Mouse (Mus musculus): Measurements from ENCODE around the gene Ptprj. TPM values are rescaled to one million over a fixed set of nuclear protein-coding genes. Genes with fewer than 3 reads are reported as not detected.
A peak's percentile ranks its signal among the peaks of the same experiment; 100 is the strongest.

Gene Ptprj
- polyA plus RNA-seq, 1 experiment from 2014 or later = 1.1 TPM

DNA sequence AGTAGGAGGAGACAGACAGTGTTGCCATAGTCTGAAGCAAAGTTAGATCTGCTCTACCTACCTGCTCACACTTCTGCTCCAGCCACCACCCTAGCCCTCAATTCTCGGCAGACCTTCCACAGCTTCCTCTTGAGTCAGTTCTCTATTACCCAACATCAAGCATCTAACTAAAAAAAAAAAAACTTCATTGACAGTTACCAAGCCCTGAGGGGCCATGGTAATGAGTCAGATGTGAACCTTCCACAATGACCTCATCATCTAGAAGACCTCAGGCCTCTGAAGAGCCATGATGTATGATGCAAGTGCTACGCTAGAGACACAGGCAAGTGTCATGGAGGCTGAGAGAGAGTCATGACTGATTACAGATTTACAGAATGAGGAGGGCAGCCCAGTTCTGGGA lies 37.8 kb downstream of the Ptprj start:
- no peaks in the 10 kb centered on the region for H3K36me3 ChIP-seq
- no peak for ATAC-seq (replicated peaks; ENCODE audit: insufficient number of reproducible peaks, insufficient read depth, low FRiP score, low read depth)
- no peak overlapping the region for H3K9ac ChIP-seq
- no peak overlapping the region for H3K4me3 ChIP-seq
- H3K4me1 ChIP-seq (replicated peaks) = no peaks in the 10 kb centered on the region
- H3K9me3 ChIP-seq (replicated peaks) = no peaks in the 10 kb centered on the region
- H3K27ac ChIP-seq = no peak overlapping the region
- no peak overlapping the region for H3K4me2 ChIP-seq
- no peaks in the 10 kb centered on the region for H3K27me3 ChIP-seq
- WGBS = 78% methylated on average over 2 of the region's 2 CpGs

DNA sequence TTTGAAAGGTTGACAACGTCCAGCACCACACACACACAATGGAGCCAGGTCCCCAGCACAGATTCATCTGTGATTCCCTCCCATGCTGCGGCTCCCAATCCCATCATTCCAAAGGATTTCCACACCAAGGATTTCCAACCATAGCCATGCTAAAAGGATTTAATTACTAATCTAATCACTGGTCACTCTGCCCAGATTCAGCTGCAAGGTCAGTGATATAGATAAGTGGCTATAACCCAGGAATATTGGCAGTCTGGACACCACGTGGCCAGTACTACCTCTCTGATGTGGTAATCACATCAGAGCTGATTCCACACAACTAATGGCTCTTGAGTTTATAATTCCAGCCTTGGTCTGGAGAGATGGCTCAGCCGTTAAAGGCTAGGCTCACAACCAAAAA lies 41.2 kb downstream of the Ptprj start:
- H3K4me2 ChIP-seq = no peak overlapping the region
- no peak overlapping the region for H3K27ac ChIP-seq
- ATAC-seq (replicated peaks; ENCODE audit: insufficient number of reproducible peaks, insufficient read depth, low FRiP score, low read depth) = no peak
- WGBS = 75% methylated on average over 4 of the region's 4 CpGs
- no peaks in the 10 kb centered on the region for H3K36me3 ChIP-seq
- H3K27me3 ChIP-seq = no peaks in the 10 kb centered on the region
- no peak overlapping the region for H3K4me3 ChIP-seq
- H3K4me1 ChIP-seq (replicated peaks) = 0 out of 2 replicates have a peak, but pooled peaks cover 4% of the 10 kb centered on the region
- no peak overlapping the region for H3K9ac ChIP-seq
- H3K9me3 ChIP-seq (replicated peaks) = no peaks in the 10 kb centered on the region

DNA sequence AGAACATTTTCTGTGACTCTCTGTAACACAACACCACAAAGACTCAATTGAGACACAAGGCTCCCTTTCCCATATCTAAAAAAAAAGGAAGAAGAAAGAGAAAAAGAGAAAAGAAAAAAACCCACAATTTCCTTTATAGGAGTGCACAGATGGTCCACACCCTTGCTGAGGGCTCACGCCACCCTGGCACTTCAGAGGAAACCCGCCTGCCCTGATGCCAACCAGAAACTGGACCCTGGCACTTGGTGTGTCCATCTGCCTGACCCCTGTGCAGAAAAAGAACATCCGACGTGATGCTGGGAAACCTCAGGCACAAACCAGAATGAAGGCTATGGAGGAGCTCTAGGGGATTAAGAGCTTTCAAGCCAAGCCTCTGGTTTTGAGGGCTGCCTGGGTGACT lies 43.2 kb downstream of the Ptprj start:
- Histone ChIP-seq H3K9me3 (replicated peaks) (no peaks in the 10 kb centered on the region), H3K27ac (no peak overlapping the region), H3K4me1 (replicated peaks) (0 out of 2 replicates have a peak, but pooled peaks cover 4% of the 10 kb centered on the region), H3K4me2 (no peak overlapping the region), H3K27me3 (no peaks in the 10 kb centered on the region), H3K4me3 (no peak overlapping the region), H3K36me3 (no peaks in the 10 kb centered on the region), H3K9ac (no peak overlapping the region)
- no peak for ATAC-seq (replicated peaks; ENCODE audit: insufficient number of reproducible peaks, insufficient read depth, low FRiP score, low read depth)
- WGBS = 71% methylated on average over 4 of the region's 4 CpGs

DNA sequence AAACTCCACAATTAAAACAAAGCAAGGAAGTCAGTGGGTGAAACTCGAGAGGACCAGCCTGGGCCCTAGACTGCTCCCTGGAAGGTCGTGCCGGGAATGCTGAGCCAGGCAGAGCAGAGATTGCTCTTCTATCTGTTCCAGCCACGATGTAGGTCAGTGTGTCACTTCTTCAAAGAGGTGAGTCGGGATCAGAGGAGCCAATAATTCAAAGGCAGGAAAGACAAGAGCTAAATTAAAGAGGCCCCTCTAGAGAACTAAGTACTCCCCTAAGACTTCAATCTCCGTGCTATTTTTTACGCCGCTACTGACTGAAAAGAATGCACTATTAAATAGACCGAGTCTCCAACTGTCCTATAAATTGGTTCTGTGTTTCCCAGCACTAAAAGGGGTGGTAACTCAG lies 43.9 kb downstream of the Ptprj start:
- no peaks in the 10 kb centered on the region for H3K9me3 ChIP-seq (replicated peaks)
- no peak overlapping the region for H3K4me3 ChIP-seq
- WGBS = 23% methylated on average over 9 of the region's 9 CpGs
- ATAC-seq (replicated peaks; ENCODE audit: insufficient number of reproducible peaks, insufficient read depth, low FRiP score, low read depth) = no peak
- no peaks in the 10 kb centered on the region for H3K27me3 ChIP-seq
- H3K36me3 ChIP-seq = no peaks in the 10 kb centered on the region
- H3K27ac ChIP-seq = no peak overlapping the region
- no peak overlapping the region for H3K4me2 ChIP-seq
- 0 out of 2 replicates have a peak, but pooled peaks cover 4% of the 10 kb centered on the region for H3K4me1 ChIP-seq (replicated peaks)
- no peak overlapping the region for H3K9ac ChIP-seq

DNA sequence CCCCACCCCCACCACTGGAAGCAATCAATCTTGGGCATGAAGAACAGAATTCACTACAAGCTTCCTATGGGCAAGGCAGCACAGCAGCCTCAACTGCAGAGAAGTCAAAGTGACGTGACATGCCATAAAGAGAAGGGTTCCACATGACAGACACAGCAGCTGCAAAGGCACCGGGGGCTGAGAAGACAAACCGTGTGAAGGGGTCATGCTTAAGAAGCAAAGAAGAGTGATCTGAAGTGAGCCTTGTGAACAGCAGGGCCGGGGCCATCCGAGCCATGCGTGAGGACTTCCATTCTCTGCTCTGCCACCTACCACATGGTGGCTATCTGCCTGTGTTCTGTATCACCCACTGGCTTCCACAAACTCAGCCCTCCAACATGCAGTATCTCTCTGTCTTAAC lies 45.7 kb downstream of the Ptprj start:
- Histone ChIP-seq H3K4me1 (replicated peaks) (0 out of 2 replicates have a peak, but pooled peaks cover 4% of the 10 kb centered on the region), H3K9ac (no peak overlapping the region), H3K9me3 (replicated peaks) (no peaks in the 10 kb centered on the region), H3K4me3 (no peak overlapping the region), H3K27me3 (no peaks in the 10 kb centered on the region), H3K36me3 (no peaks in the 10 kb centered on the region), H3K4me2 (no peak overlapping the region), H3K27ac (no peak overlapping the region)
- no peak for ATAC-seq (replicated peaks; ENCODE audit: insufficient number of reproducible peaks, insufficient read depth, low FRiP score, low read depth)
- WGBS = 82% methylated on average over 6 of the region's 6 CpGs

DNA sequence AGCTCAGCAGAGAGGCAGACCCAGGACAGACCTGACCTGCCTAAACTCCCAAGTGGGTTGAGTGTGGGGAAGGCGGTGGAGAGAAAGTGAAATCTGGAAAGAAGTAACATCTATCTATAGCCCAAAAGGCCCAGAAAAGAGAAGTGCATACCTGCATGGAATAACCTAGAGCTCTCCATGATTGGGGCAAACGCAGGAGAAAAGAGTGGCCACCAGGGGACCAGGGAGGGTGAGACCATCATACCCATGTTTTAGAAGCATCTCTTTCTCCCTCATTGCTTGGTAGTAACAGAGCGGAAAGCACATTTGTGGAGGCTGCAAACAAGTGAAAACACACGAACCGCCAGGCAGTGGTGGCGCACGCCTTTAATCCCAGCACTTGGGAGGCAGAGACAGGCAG lies 46.5 kb downstream of the Ptprj start:
- Histone ChIP-seq H3K9ac (no peak overlapping the region), H3K27me3 (no peaks in the 10 kb centered on the region), H3K4me2 (no peak overlapping the region), H3K4me3 (no peak overlapping the region), H3K4me1 (replicated peaks) (0 out of 2 replicates have a peak, but pooled peaks cover 4% of the 10 kb centered on the region), H3K36me3 (no peaks in the 10 kb centered on the region), H3K27ac (no peak overlapping the region), H3K9me3 (replicated peaks) (no peaks in the 10 kb centered on the region)
- 90% methylated on average over 7 of the region's 7 CpGs for WGBS
- no peak for ATAC-seq (replicated peaks; ENCODE audit: insufficient number of reproducible peaks, insufficient read depth, low FRiP score, low read depth)

DNA sequence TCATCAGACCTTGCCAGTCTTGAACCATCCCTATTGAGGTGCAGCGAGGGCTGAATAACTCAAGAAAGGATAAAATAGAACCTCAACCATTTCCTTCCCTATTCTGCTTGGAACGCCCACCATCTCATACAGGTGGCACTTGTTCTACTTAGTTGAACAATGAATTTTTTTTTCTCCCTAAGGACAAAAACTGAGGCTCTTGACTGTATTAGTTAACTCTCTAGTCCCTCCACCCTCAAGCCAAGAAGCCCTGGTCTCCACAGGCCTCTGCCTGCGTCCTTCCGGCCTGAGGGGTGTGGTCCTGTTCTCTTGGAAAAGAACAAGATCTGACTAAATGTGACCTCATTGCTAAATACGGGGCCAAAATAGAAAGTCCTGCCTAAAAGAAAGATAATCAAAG lies 48.4 kb downstream of the Ptprj start:
- no peak for ATAC-seq (replicated peaks; ENCODE audit: insufficient number of reproducible peaks, insufficient read depth, low FRiP score, low read depth)
- no peak overlapping the region for H3K27ac ChIP-seq
- no peak overlapping the region for H3K4me2 ChIP-seq
- WGBS = 70% methylated on average over 5 of the region's 5 CpGs
- H3K9ac ChIP-seq = no peak overlapping the region
- H3K27me3 ChIP-seq = no peaks in the 10 kb centered on the region
- H3K9me3 ChIP-seq (replicated peaks) = no peaks in the 10 kb centered on the region
- H3K36me3 ChIP-seq = no peaks in the 10 kb centered on the region
- H3K4me3 ChIP-seq = no peak overlapping the region
- 0 out of 2 replicates have a peak, but pooled peaks cover 4% of the 10 kb centered on the region for H3K4me1 ChIP-seq (replicated peaks)

DNA sequence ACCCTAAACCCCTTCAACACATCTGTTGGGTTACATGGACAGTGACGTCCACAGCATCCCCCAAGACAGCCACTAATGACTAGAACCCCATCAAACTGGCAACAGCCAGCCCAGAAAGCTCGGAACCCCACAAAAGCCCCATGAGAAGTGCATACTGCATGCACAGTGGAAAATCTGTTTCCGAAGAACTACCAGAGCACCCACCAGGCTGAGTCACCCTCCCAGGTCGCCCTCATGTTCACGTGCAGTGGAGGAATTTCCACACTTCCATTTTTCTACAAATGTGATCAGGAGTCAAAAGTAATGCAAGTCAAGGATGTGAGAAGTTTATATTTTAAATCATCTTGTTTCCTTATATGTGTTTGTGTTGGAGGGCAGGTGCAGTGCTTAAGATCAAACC lies 52.3 kb downstream of the Ptprj start:
- H3K4me3 ChIP-seq = no peak overlapping the region
- no peaks in the 10 kb centered on the region for H3K4me1 ChIP-seq (replicated peaks)
- no peak overlapping the region for H3K9ac ChIP-seq
- H3K27me3 ChIP-seq = no peaks in the 10 kb centered on the region
- H3K27ac ChIP-seq = no peak overlapping the region
- H3K36me3 ChIP-seq = no peaks in the 10 kb centered on the region
- no peak overlapping the region for H3K4me2 ChIP-seq
- WGBS = 87% methylated on average over 5 of the region's 5 CpGs
- no peak for ATAC-seq (replicated peaks; ENCODE audit: insufficient number of reproducible peaks, insufficient read depth, low FRiP score, low read depth)
- H3K9me3 ChIP-seq (replicated peaks) = no peaks in the 10 kb centered on the region

DNA sequence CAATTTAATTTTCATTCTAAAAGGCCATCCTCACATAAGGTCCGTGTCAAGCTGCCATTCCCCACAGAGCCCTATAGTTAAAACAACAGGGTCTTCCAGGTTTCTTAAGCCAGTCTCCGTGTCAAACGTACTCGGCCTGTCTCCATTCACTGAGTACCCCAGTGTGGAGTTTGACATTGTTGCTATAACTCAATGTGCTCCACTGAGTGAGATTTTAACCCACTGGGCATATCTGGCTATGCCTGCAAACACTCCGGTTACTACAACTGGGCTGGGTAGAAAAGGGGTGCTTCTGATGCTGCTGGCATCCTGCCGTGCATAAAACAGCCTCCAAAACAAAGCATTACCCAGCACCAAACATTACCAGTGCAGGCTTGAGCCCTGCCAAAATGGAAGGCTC lies 53.5 kb downstream of the Ptprj start:
- Histone ChIP-seq H3K9me3 (replicated peaks) (no peaks in the 10 kb centered on the region), H3K4me2 (no peak overlapping the region), H3K9ac (no peak overlapping the region), H3K4me3 (no peak overlapping the region), H3K27me3 (no peaks in the 10 kb centered on the region), H3K36me3 (no peaks in the 10 kb centered on the region), H3K27ac (peak overlapping the region; percentile 7; the same call in 1 of the 2 replicates), H3K4me1 (replicated peaks) (no peaks in the 10 kb centered on the region)
- no peak for ATAC-seq (replicated peaks; ENCODE audit: insufficient number of reproducible peaks, insufficient read depth, low FRiP score, low read depth)
- 63% methylated on average over 6 of the region's 6 CpGs for WGBS

DNA sequence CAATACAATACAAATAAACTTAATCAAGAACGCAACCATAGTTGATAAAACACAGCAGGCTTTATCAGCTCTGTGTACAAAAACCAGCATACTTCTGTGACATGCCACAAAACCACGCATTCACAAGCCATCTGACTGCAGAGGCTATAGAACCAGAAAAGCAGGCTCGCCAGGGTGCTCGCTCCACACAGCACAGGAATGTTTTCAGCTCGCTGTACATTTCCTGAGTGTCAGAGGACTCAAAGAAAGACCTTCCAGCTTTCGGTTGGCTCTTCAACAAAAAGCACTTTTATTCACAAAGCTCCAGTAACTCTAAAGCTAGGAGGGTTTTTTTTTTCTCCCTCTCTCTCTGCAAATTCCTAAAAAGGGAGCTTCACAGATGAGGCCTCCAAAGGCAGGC lies 53.9 kb downstream of the Ptprj start:
- Histone ChIP-seq H3K36me3 (no peaks in the 10 kb centered on the region), H3K4me2 (no peak overlapping the region), H3K27me3 (no peaks in the 10 kb centered on the region), H3K4me3 (no peak overlapping the region), H3K9ac (no peak overlapping the region), H3K9me3 (replicated peaks) (no peaks in the 10 kb centered on the region), H3K27ac (peak overlapping the region; percentile 7; the same call in 1 of the 2 replicates), H3K4me1 (replicated peaks) (no peaks in the 10 kb centered on the region)
- 41% methylated on average over 6 of the region's 6 CpGs for WGBS
- no peak for ATAC-seq (replicated peaks; ENCODE audit: insufficient number of reproducible peaks, insufficient read depth, low FRiP score, low read depth)

DNA sequence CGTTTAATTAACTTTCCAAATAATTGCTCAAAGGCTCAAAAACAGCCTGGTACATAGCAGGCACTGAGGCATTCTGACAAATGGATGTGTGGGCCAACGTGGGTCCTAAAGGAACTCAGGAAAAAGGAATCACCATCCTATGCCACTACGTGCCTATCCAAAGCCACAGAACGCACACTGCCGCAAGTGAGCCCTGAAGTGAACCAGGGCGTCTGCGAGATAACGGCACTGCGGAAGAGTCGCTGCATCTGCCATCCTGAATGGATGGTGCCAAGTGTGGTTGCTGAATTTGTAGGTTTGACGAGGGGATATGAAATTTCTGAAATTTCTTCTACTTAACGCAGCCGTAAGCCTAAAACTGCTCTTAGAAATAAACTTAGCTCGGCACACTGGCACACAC lies 54.6 kb downstream of the Ptprj start:
- H3K4me1 ChIP-seq (replicated peaks) = no peaks in the 10 kb centered on the region
- ATAC-seq (replicated peaks; ENCODE audit: insufficient number of reproducible peaks, insufficient read depth, low FRiP score, low read depth) = no peak
- H3K4me2 ChIP-seq = no peak overlapping the region
- H3K27me3 ChIP-seq = no peaks in the 10 kb centered on the region
- no peak overlapping the region for H3K27ac ChIP-seq
- no peaks in the 10 kb centered on the region for H3K9me3 ChIP-seq (replicated peaks)
- WGBS = 76% methylated on average over 14 of the region's 14 CpGs
- no peaks in the 10 kb centered on the region for H3K36me3 ChIP-seq
- no peak overlapping the region for H3K9ac ChIP-seq
- H3K4me3 ChIP-seq = no peak overlapping the region

DNA sequence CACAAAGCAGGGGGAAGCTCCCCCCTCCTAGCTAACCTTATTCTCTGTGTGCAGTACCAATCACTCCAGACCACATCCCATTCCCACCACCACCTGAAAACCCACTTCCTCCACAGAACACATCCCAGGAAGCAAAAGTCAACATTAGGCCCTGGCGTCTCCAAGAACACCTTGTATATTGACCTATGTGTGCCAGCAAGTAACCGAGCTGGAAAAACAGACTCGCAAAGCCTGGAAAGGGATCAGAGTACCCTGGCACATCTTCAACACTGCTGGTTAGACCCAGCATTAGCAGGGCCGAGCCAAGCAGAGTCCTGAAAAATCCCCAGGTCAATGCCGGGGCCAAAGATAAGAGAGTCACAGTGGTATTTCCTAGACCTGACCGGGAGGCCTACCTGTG lies 58.0 kb downstream of the Ptprj start:
- no peak for ATAC-seq (replicated peaks; ENCODE audit: insufficient number of reproducible peaks, insufficient read depth, low FRiP score, low read depth)
- H3K27me3 ChIP-seq = no peaks in the 10 kb centered on the region
- H3K4me3 ChIP-seq = no peak overlapping the region
- H3K36me3 ChIP-seq = no peaks in the 10 kb centered on the region
- H3K4me2 ChIP-seq = no peak overlapping the region
- no peak overlapping the region for H3K9ac ChIP-seq
- no peaks in the 10 kb centered on the region for H3K4me1 ChIP-seq (replicated peaks)
- H3K9me3 ChIP-seq (replicated peaks) = no peaks in the 10 kb centered on the region
- 84% methylated on average over 6 of the region's 6 CpGs for whole genome bisulfite sequencing
- H3K27ac ChIP-seq = no peak overlapping the region

All from heart, embryonic 15.5 days (tissue).